Mouse (Mus musculus): ENCODE results near the gene Cdkn1a. TPM values are rescaled to one million over a fixed set of nuclear protein-coding genes. Genes with fewer than 3 reads are reported as not detected.

Gene Cdkn1a
- polyA plus RNA-seq, 1 experiment = 37.7 TPM

Other genes starting within 250 kb of the Cdkn1a start
- 0.22 and 0.23 TPM in 2 replicates for gene Pnpla1, start 232.6 kb upstream of the Cdkn1a start, polyA plus RNA-seq (2012; rRNA removed)
- gene 4930539E08Rik, start 175.7 kb upstream of the Cdkn1a start, polyA plus RNA-seq (2012; rRNA removed) = 6.6 and 8.3 TPM in 2 replicates
- gene Pxt1, start 147.1 kb upstream of the Cdkn1a start, polyA plus RNA-seq (2012; rRNA removed) = 0.23 TPM in 1 of 2 replicates, not detected in the other
- 49.1 and 50.1 TPM in 2 replicates for gene Kctd20, start 139.0 kb upstream of the Cdkn1a start, polyA plus RNA-seq (2012; rRNA removed)
- gene Stk38, start 83.0 kb upstream of the Cdkn1a start, polyA plus RNA-seq (2012; rRNA removed) = 80.7 and 86.2 TPM in 2 replicates
- 135 and 141 TPM in 2 replicates for gene Srsf3, start 58.3 kb upstream of the Cdkn1a start, polyA plus RNA-seq (2012; rRNA removed)
- 0.08 and 0.19 TPM in 2 replicates for gene Rab44, start 23.2 kb downstream of the Cdkn1a start, polyA plus RNA-seq (2012; rRNA removed)
- 117 TPM in 2 replicates for gene Cpne5, start 147.2 kb downstream of the Cdkn1a start, polyA plus RNA-seq (2012; rRNA removed)
- gene Ppil1, start 173.2 kb downstream of the Cdkn1a start, polyA plus RNA-seq (2012; rRNA removed) = 21.7 and 23.7 TPM in 2 replicates
- gene BC004004, start 177.8 kb downstream of the Cdkn1a start, polyA plus RNA-seq (2012; rRNA removed) = 79.2 and 84.2 TPM in 2 replicates
- gene Pi16, start 226.7 kb downstream of the Cdkn1a start, polyA plus RNA-seq (2012; rRNA removed) = 0.97 and 1.1 TPM in 2 replicates